Mouse (Mus musculus): Measurements from ENCODE around the gene Nisch. TPM values are rescaled to one million over a fixed set of nuclear protein-coding genes. Genes with fewer than 3 reads are reported as not detected.

Gene Nisch
- total RNA-seq, 4 experiments from 2014 or later: 331 to 526 (median 414) TPM

DNA sequence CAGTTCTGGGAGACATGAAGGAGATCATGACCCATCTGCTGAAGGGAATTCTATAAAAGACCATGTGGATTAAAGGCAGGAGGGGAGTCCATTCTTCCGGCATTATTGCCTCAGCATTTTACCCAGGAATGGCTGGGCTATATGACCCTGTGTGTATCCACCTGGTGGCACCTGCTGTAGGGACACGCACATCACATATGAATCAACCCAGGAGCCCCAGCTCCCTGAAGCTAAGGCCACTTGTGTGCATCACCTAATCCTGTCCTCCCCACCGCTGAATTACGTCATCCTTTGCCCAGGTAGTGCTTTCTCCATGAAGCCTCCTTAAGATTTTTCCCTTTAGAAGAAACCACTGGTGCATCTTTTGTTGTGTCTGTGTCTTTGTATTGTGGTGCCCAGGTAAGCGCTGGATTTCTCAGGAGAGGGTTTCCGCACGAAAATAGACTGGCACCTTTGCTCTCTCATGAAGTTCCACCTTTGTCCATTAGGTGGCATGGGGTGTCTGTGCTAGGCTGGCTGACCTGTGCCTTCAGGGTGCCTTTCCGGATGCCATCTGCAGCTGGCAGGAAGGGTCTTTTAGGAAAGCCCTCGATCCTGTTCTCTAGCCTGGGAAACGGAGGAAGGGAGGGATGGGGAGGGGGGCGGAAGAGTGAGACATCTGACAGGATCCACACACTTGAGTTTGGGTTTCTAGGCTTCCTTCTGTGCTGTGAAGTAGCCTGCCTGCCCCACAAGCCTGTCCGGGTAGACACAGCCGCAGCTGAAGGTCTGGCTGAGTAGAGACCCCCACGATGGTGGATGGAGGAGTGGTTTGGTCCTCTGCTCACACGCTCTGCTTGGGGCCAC lies 1.4 kb downstream of the Nisch start:
- no peak for DNase-seq

DNA sequence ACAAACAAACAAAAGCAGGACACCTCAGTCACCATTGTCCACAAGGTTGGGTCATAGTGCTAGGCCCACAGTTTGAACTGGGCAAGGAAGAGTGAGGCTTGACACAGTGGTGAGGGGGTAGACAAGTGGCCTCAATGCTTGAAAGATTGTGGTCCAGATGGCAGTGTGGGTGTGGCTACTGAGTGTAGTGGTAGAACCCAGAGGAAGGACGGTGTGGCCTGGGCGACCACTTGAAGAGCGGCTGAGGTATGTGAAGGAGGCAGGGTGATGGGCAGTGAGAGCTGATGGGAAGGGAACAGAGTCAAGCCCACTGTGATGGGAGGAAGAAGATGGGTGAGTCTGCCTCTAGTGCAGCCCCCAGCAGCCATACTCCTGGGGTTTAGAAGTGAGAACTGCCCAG lies 2.1 kb downstream of the Nisch start:
- DNase-seq: no peak

- DNase-seq: no peak
Measured at GRCm38 (mm10) chr14:31213868-31214267, 2.9 kb downstream of the Nisch start.

DNA sequence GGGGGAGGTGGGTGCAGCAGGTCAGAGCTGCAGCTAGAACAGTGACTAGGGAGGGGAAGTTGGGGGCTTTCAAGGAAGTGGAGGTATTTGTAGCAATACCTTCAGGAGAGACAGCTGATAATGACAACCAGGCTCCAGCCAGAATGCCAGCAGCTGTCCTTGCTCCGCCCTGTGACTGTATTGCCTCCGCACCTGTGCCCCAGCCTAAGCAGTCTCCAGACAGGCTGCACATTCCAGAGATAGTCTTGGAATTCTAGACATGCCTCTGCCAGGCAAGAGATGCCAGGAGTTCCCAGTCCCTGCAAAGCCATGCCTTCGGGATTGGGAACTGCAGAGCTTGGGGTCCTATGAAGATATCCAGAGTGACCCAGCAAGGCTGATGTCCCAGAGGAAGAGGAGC lies 4.2 kb downstream of the Nisch start:
- no peak for DNase-seq

GRCm38 (mm10) chr14:31211854-31212253 lies 4.9 kb downstream of the Nisch start:
- no peak for DNase-seq

GRCm38 (mm10) chr14:31209133-31209557 lies 7.6 kb downstream of the Nisch start:
- DNase-seq: no peak

GRCm38 (mm10) chr14:31208084-31208483 lies 8.7 kb downstream of the Nisch start, which contains the start of gene Tnnc1:
Tnnc1 (plus strand) TSS chr14:31208312.
- DNase-seq: no peak

- peak; percentile 67 for DNase-seq
Measured at GRCm38 (mm10) chr14:31207070-31207830, 9.5 kb downstream of the Nisch start.

DNA sequence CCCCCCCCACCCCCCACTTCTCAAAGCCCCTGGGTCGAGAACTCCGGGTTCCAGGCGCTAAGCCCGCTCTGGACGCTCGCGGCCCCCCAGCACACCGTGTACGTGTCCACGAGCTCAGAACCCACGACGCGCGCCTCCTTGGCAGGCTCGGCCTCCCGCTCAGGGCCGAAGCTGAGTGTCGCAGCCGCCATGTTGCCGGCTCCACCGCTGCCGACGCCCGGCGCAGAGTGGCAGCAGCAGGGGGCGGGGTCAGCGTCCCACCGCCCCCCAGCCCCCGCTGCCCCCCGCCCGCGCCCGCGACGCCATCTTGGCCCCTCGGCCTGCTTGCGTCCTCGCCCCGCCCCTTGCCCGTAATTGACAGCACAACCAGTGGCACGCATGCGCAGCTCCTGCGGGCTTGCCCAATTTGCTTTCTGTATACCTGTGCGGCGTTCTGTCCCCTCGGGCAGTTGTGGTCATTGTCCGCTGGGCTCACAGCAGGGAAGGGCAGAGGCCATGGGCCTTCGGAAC lies 10.2 kb downstream of the Nisch start:
- DNase-seq: peak; percentile 93

- peak; percentile 52 for DNase-seq
Measured at GRCm38 (mm10) chr14:31205562-31206467, 10.9 kb downstream of the Nisch start.

GRCm38 (mm10) chr14:31205244-31205561 lies 11.5 kb downstream of the Nisch start:
- DNase-seq: no peak

DNA sequence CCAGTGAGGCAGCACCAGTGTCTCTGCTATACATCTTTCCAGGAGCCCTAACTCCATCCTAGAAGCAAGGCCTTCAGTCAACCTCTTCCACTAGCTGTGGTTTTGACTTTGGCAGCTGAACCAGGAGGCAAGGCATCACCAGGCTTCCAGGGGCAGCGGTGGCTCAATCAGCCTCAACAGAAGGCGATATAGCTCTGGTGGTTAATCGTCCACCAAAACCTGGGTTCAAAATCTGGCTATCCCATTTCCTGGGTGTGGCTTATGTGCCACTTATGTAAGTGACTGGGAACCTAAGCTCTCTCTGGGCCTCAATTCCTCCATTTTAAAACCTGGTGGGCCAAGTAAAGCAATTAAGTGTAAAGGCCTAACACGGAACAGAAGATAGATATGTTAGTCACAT lies 11.9 kb downstream of the Nisch start:
- no peak for DNase-seq

DNA sequence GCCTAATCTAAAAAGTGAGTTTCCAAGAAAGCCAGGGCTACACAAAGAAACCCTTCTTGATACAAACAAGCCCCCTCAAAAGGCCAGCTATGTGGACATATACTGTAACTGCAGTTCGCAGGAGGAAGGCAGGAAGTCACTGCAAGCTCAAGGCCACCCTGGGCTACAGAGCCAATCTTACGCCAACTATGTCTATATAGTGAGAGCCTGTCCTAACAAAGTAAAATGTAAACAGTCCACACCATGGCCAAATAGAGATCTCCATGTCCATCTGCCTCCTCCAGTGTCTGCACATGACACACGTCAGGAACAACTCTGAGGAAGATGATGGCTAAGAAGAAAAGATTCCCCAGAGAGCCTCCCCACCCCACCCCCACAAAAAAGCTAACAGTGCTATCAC lies 16.7 kb downstream of the Nisch start:
- no peak for DNase-seq

- DNase-seq: no peak
Measured at GRCm38 (mm10) chr14:31199599-31199998, 17.1 kb downstream of the Nisch start.

DNA sequence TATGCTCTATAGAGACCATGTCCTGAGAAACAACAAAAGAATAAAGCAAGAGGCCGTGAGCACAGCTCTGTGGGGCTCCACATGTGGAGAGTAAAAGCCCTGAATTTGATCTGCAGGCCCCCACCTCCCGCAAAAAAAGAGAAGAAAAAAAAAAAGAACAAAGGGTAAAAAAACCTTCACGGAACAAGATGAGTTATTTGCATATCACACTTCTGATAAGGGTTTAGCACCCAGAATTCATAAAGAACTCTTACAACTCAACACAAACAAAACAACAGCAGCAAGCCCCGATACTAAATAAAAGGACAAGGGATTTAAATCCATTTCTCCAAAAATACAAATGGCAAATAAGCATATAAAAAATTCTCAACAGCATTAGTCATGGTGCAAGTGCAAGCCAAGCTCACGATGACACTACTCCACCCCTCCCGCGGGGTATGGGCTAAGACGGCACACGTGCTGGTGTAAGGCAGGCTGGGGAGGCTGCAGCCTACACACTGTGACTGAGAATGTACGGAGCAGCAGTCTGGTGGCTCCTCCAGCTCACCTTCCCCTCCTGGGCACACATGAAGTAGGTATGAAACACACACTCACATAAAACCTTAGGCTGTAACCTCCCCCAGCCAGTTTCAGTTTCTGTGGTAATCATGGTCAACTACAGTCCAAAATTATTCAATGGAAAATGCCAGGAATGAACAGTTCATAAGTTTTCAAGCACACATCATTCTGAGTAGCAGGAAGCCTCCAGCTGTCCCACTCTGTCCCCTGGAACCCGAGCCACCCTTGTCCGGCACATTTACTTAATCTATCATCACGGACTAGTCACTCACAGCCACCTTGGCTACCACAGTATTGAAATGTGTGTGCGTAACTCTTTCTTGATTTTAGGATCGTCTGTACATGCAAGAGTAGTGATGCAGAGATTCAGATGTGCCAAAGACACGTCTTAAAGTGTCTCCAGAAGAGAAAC lies 18.9 kb downstream of the Nisch start:
- peak; percentile 60 for DNase-seq

DNA sequence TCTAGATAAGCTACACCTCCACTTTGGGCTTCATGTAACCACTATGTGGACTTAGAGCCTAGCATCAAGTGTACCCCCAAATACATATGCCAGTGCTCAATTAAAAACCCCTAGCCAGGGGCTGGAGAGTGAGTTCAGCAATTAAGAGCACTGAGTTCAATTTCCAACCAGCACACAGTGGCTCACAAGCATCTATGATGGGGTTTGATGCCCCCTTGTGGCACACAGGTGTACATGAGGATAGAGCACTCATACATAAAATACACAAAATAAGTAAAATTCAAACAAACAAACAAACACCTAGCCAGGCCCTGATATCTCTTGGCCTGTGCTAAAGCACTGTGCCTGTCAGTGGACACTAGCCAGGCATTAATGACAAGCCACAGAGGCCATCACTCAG lies 20.8 kb downstream of the Nisch start:
- DNase-seq: no peak

- no peak for DNase-seq
Measured at GRCm38 (mm10) chr14:31195521-31195920, 21.2 kb downstream of the Nisch start.

- DNase-seq: peak; percentile 81
Measured at GRCm38 (mm10) chr14:31194891-31195513, 21.7 kb downstream of the Nisch start.

GRCm38 (mm10) chr14:31194441-31194840 lies 22.3 kb downstream of the Nisch start:
- no peak for DNase-seq

GRCm38 (mm10) chr14:31193791-31194190 lies 23.0 kb downstream of the Nisch start:
- DNase-seq: no peak

DNA sequence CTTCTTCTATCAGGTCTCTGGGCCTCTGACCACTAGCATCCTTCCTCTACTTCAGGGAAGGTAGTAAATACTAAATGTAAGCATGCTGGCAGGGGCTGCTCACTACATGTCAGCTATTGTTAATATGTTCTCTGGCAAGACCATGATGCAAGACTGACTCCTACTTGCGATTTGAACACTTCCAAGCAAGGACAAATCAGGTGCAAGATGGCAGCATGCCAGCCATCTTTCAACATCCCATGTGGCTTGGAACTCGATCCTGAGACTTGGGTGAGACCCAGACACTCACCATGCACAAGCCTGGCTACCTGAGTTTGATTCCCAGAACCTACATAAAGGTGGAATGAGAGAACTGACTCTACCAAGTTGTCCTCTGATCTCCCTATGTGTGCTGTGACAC lies 24.8 kb downstream of the Nisch start:
- no peak for DNase-seq
